Mouse (Mus musculus): ENCODE results near the gene 5031410I06Rik.
"Not testable (repeated sequence)": the region's sequence is repeated elsewhere in the genome, so short reads cannot be mapped to it uniquely, and the experiment has no call there.

5031410I06Rik gene

GRCm38 (mm10) chr5:26105262-26105661 is at the start of gene 5031410I06Rik:
Gene 5031410I06Rik, minus strand, starts transcription at chr5:26105362.
- DNase-seq (ENCODE audit: low spot score in 2 of 2), result not testable (repeated sequence)

- no peak for DNase-seq (ENCODE audit: low spot score in 2 of 2)
Measured at GRCm38 (mm10) chr5:26142891-26143290, 37.7 kb upstream of the 5031410I06Rik start.

- DNase-seq (ENCODE audit: low spot score in 2 of 2), result not testable (repeated sequence)
Measured at GRCm38 (mm10) chr5:26121321-26121720, 16.2 kb upstream of the 5031410I06Rik start, which contains the start of gene Gm10220. Gene Gm10220, minus strand, starts transcription at chr5:26121421.

- not testable (repeated sequence) for DNase-seq (ENCODE audit: low spot score in 2 of 2)
Measured at GRCm38 (mm10) chr5:26089191-26089590, 16.0 kb downstream of the 5031410I06Rik start, which contains the start of gene Gm10471. Gene Gm10471, minus strand, starts transcription at chr5:26089291.

GRCm38 (mm10) chr5:26079023-26079422 is 26.1 kb downstream of the 5031410I06Rik start:
- not testable (repeated sequence) for DNase-seq (ENCODE audit: low spot score in 2 of 2)

- DNase-seq (ENCODE audit: low spot score in 2 of 2), result no peak
Measured at GRCm38 (mm10) chr5:26070716-26071115, 34.4 kb downstream of the 5031410I06Rik start.

GRCm38 (mm10) chr5:26058481-26058880 is 46.7 kb downstream of the 5031410I06Rik start, which contains the start of gene Gm7347:
Gene Gm7347, minus strand, starts transcription at chr5:26058581.
- DNase-seq (ENCODE audit: low spot score in 2 of 2), result not testable (repeated sequence)

Data from cerebellum, postnatal 4 days (tissue).